Mouse (Mus musculus) embryonic fibroblast, embryonic 13.5 days (primary cell): ENCODE data around the gene Elmsan1.

Source experiments
- CTCF ChIP-seq: IDR thresholded peaks from 2 replicates; pipeline ENCODE4 v1.5.1; 2011; ENCODE audit warnings: mild to moderate bottlenecking, control low read depth, low read length, moderate library complexity, borderline replicate concordance; ENCODE audit not compliant: insufficient read depth
- POLR2A ChIP-seq: IDR thresholded peaks from 2 replicates; pipeline ENCODE4 v1.6.1; 2011; ENCODE audit warnings: low read depth, mild to moderate bottlenecking, control low read depth, low read length, moderate library complexity

GRCm38 (mm10) chr12:84163586-84164110 lies 55.0 kb downstream of the Elmsan1 start:
- TF ChIP-seq CTCF (no peak), POLR2A (no peak)
